Mouse (Mus musculus) cerebellum, adult 2 months (tissue): Measurements from ENCODE around the gene Lsamp.

Experiments used
- CTCF ChIP-seq: fragments of 200-500 bp; IDR thresholded peaks from 2 replicates; pipeline ENCODE4 v1.5.1; 2011; ENCODE audit warnings: low read depth, mild to moderate bottlenecking, control low read depth, low read length, moderate library complexity, borderline replicate concordance; ENCODE audit not compliant: insufficient read depth
- POLR2A ChIP-seq: fragments of 200-500 bp; IDR thresholded peaks from 2 replicates; pipeline ENCODE4 v1.6.1; 2011; ENCODE audit warnings: low read length, control low read depth, borderline replicate concordance; ENCODE audit not compliant: insufficient read depth

GRCm38 (mm10) chr16:40080224-40080623, 96.1 kb downstream of the Lsamp start:
- TF ChIP-seq POLR2A, result no peak
- no peak for TF ChIP-seq CTCF
